Mouse (Mus musculus) thymus, adult 18-20 months (tissue): ENCODE results near the gene Gm21981.
A peak's percentile ranks its signal among the peaks of the same experiment; 100 is the strongest.

Experiments
- DNase-seq, 2 experiments: peaks; one replicate each; pipeline ENCODE4 v3.0.0; 2022; ENCODE audit warnings: mixed read lengths in 2 of 2

Gm21981 gene

GRCm38 (mm10) chr17:47694442-47694502, at the start of gene Gm21981:
Gm21981 (minus strand) TSS chr17:47694455.
- no peak for DNase-seq

GRCm38 (mm10) chr17:47742991-47743734, 48.9 kb upstream of the Gm21981 start:
- DNase-seq = no peak

GRCm38 (mm10) chr17:47740186-47740585, 45.9 kb upstream of the Gm21981 start:
- DNase-seq = no peak

GRCm38 (mm10) chr17:47738879-47739798, 44.9 kb upstream of the Gm21981 start:
- peak; percentile 22 to 57 for DNase-seq

GRCm38 (mm10) chr17:47738066-47738878, 44.0 kb upstream of the Gm21981 start:
- DNase-seq = peak; percentile 56 to 66

GRCm38 (mm10) chr17:47737271-47738065, 43.2 kb upstream of the Gm21981 start:
- DNase-seq = peak; percentile 69 to 72

GRCm38 (mm10) chr17:47736856-47737255, 42.6 kb upstream of the Gm21981 start, which contains the start of gene Tfeb:
Tfeb (plus strand) TSS chr17:47737030.
- DNase-seq = peak; percentile 89 to 92

GRCm38 (mm10) chr17:47735553-47736100, 41.4 kb upstream of the Gm21981 start:
- DNase-seq = no peak

- DNase-seq = no peak
Observed at GRCm38 (mm10) chr17:47730633-47731575, 36.6 kb upstream of the Gm21981 start.

- DNase-seq = no peak
Observed at GRCm38 (mm10) chr17:47726566-47726965, 32.3 kb upstream of the Gm21981 start, which contains the start of gene Pgc. Pgc (plus strand) TSS chr17:47726842.

- no peak for DNase-seq
Observed at GRCm38 (mm10) chr17:47721183-47721582, 26.9 kb upstream of the Gm21981 start.

GRCm38 (mm10) chr17:47715037-47715436, 20.8 kb upstream of the Gm21981 start:
- no peak for DNase-seq

- DNase-seq = no peak
Observed at GRCm38 (mm10) chr17:47712889-47713571, 18.8 kb upstream of the Gm21981 start.

- DNase-seq = no peak
Observed at GRCm38 (mm10) chr17:47711883-47712282, 17.6 kb upstream of the Gm21981 start.

- DNase-seq = no peak
Observed at GRCm38 (mm10) chr17:47710036-47710435, 15.8 kb upstream of the Gm21981 start.

GRCm38 (mm10) chr17:47708972-47709371, 14.7 kb upstream of the Gm21981 start:
- DNase-seq = no peak

- DNase-seq = no peak
Observed at GRCm38 (mm10) chr17:47707961-47708360, 13.7 kb upstream of the Gm21981 start.

- no peak for DNase-seq
Observed at GRCm38 (mm10) chr17:47706196-47706595, 11.9 kb upstream of the Gm21981 start.

- DNase-seq = no peak
Observed at GRCm38 (mm10) chr17:47704692-47705091, 10.4 kb upstream of the Gm21981 start.

- no peak for DNase-seq
Observed at GRCm38 (mm10) chr17:47703556-47703955, 9.3 kb upstream of the Gm21981 start.
